Mouse (Mus musculus) testis, postnatal 10 days (tissue): ENCODE data around the gene Dnah17.

Experiments used
- DNase-seq: peaks from one replicate; pipeline ENCODE4 v3.0.0; 2021; ENCODE audit warnings: low spot score

The Dnah17 gene

GRCm38 (mm10) chr11:117994250-117995057 is 136.0 kb downstream of the Dnah17 start:
- no peak for DNase-seq

GRCm38 (mm10) chr11:117993190-117994175 is 137.0 kb downstream of the Dnah17 start:
- no peak for DNase-seq

GRCm38 (mm10) chr11:117991502-117992470 is 138.6 kb downstream of the Dnah17 start:
- DNase-seq: no peak

GRCm38 (mm10) chr11:117989926-117990325 is 140.5 kb downstream of the Dnah17 start:
- no peak for DNase-seq

GRCm38 (mm10) chr11:117989241-117989640 is 141.2 kb downstream of the Dnah17 start:
- no peak for DNase-seq

GRCm38 (mm10) chr11:117987968-117988367 is 142.5 kb downstream of the Dnah17 start:
- DNase-seq: no peak

- no peak for DNase-seq
Observed at GRCm38 (mm10) chr11:117987032-117987451, 143.4 kb downstream of the Dnah17 start.

- peak; percentile 93 for DNase-seq
Observed at GRCm38 (mm10) chr11:117986126-117987031, 144.1 kb downstream of the Dnah17 start, which contains the start of gene Pgs1. Gene Pgs1 (plus strand): TSS chr11:117986292.

GRCm38 (mm10) chr11:117983770-117984169 is 146.7 kb downstream of the Dnah17 start:
- DNase-seq: no peak

- no peak for DNase-seq
Observed at GRCm38 (mm10) chr11:117982426-117982825, 148.0 kb downstream of the Dnah17 start.

GRCm38 (mm10) chr11:117979388-117979787 is 151.0 kb downstream of the Dnah17 start:
- DNase-seq: no peak

- DNase-seq: no peak
Observed at GRCm38 (mm10) chr11:117977694-117978360, 152.6 kb downstream of the Dnah17 start.

GRCm38 (mm10) chr11:117976081-117976582 is 154.3 kb downstream of the Dnah17 start:
- no peak for DNase-seq

- no peak for DNase-seq
Observed at GRCm38 (mm10) chr11:117975211-117975967, 155.0 kb downstream of the Dnah17 start.

- no peak for DNase-seq
Observed at GRCm38 (mm10) chr11:117974327-117975125, 155.9 kb downstream of the Dnah17 start.

- no peak for DNase-seq
Observed at GRCm38 (mm10) chr11:117973569-117973968, 156.9 kb downstream of the Dnah17 start.

GRCm38 (mm10) chr11:117972656-117973558 is 157.5 kb downstream of the Dnah17 start:
- no peak for DNase-seq
